Mouse (Mus musculus): ENCODE results near the gene Nudt1. TPM values are rescaled to one million over a fixed set of nuclear protein-coding genes. Genes with fewer than 3 reads are reported as not detected.
A peak's percentile ranks its signal among the peaks of the same experiment; 100 is the strongest.

The Nudt1 gene
- total RNA-seq (2021): 1 to 10 TPM; 4.9 to 8.2 TPM
- long read RNA-seq, experiment 1, partial matches to known transcripts: 0 of 6 reads
- long read RNA-seq, experiment 1, other reads (novel, unspliced or antisense): 2 of 6 reads
- long read RNA-seq, experiment 2, partial matches to known transcripts: 0 of 2 reads
- long read RNA-seq, experiment 2, other reads (novel, unspliced or antisense): 1 of 2 reads

GRCm38 (mm10) chr5:140321042-140321755, at the start of gene Nudt1, which contains the start of gene Mad1l1:
Nudt1 (plus strand) TSS chr5:140321656.
Mad1l1 (minus strand) TSS chr5:140321552.
- H3K4me3 ChIP-seq: peak within 1 kb of the TSS; percentile 96
- intact Hi-C loops (cut with DNase I): no loop called here
- peak; percentile 31; the same call in 1 of the 2 replicates for TF ChIP-seq CTCF (IDR thresholded peaks at IDR 0.05)
- H3K27ac ChIP-seq: peak within 1 kb of the TSS; percentile 94
- peak; percentile 94 for DNase-seq

- intact Hi-C loops (cut with DNase I): no loop called here
- no peak overlapping the region for H3K4me3 ChIP-seq
- no peak for DNase-seq
- TF ChIP-seq CTCF (IDR thresholded peaks at IDR 0.05): no peak
- H3K27ac ChIP-seq: no peak overlapping the region
Measured at GRCm38 (mm10) chr5:140276779-140277178, 44.7 kb upstream of the Nudt1 start.

GRCm38 (mm10) chr5:140280205-140280604, 41.3 kb upstream of the Nudt1 start:
- no peak for TF ChIP-seq CTCF (IDR thresholded peaks at IDR 0.05)
- intact Hi-C loops (cut with DNase I): no loop called here
- no peak overlapping the region for H3K27ac ChIP-seq
- no peak for DNase-seq
- no peak overlapping the region for H3K4me3 ChIP-seq

DNA sequence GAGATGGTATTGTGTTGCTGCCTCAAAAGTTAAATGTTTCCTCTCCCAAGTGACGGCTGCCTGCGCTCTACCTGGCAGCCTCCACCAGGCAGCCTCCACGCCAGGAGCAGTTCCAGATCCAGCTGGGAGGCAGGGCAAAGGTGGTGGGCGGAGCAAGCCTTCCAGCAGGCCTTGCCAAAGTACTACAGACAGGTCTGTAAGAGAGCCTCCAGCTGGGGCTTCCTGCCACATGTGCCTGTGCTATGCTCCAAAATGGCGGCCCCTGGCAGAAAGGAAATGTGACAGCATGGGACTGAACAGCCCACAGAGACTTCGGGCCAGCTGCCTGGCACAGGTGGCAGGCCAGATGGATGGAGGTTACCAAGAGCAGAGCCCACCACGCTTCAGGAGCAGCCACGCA, 39.1 kb upstream of the Nudt1 start:
- no peak for TF ChIP-seq CTCF (IDR thresholded peaks at IDR 0.05)
- H3K4me3 ChIP-seq: no peak overlapping the region
- intact Hi-C loops (cut with DNase I): no loop called here
- DNase-seq: peak; percentile 42
- no peak overlapping the region for H3K27ac ChIP-seq

- Histone ChIP-seq H3K4me3 (no peak overlapping the region), H3K27ac (no peak overlapping the region)
- no peak for TF ChIP-seq CTCF (IDR thresholded peaks at IDR 0.05)
- no peak for DNase-seq
- intact Hi-C loops (cut with DNase I): no loop called here
Measured at GRCm38 (mm10) chr5:140282900-140283299, 38.6 kb upstream of the Nudt1 start.

- no peak overlapping the region for H3K27ac ChIP-seq
- TF ChIP-seq CTCF (IDR thresholded peaks at IDR 0.05): no peak
- no peak overlapping the region for H3K4me3 ChIP-seq
- no peak for DNase-seq
- intact Hi-C loops (cut with DNase I): no loop called here
Measured at GRCm38 (mm10) chr5:140284011-140284410, 37.4 kb upstream of the Nudt1 start.

DNA sequence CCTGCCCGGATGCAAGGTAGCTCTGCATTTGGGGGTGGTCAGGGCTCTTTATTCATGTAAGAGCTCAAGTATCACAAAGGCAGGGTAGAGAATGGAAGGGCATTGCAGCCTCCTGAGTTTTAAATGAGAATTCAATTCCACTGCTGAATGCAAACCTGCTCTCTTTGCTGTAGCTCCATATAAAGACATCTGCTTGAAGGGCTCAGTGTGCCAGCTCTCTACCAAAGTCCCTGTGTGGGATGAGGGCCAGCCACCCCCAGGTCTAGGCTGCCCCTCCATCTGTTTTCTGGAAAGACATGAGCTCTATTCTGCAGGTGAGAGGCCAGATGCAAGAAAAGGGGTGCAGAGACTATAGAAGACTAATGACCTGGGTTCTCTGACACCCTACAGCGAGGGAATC, 36.7 kb upstream of the Nudt1 start:
- Histone ChIP-seq H3K27ac (no peak overlapping the region), H3K4me3 (no peak overlapping the region)
- intact Hi-C loops (cut with DNase I): no loop called here
- TF ChIP-seq CTCF (IDR thresholded peaks at IDR 0.05): no peak
- DNase-seq: no peak

DNA sequence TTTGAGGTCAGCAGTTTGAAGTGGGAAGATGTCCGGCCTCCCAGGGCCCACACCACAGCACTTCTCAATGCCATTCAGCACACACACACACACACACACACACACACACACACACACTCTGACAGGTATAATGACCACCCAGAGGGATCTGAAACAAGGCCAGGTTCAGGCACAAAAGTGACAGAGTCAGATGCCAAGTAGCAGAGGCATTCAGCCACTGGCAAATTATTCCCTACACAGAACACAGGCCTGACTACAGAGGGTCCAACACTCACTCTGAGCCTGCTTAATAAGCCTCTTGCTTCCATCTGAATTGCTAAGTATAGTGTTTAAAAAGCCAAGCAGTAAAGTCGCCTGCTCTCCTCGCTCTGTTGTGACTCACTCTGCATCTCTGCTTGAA, 33.2 kb upstream of the Nudt1 start:
- intact Hi-C loops (cut with DNase I): no loop called here
- no peak for TF ChIP-seq CTCF (IDR thresholded peaks at IDR 0.05)
- Histone ChIP-seq H3K4me3 (no peak overlapping the region), H3K27ac (no peak overlapping the region)
- no peak for DNase-seq

GRCm38 (mm10) chr5:140289161-140289560, 32.3 kb upstream of the Nudt1 start:
- no peak for TF ChIP-seq CTCF (IDR thresholded peaks at IDR 0.05)
- Histone ChIP-seq H3K4me3 (no peak overlapping the region), H3K27ac (no peak overlapping the region)
- DNase-seq: no peak
- intact Hi-C loops (cut with DNase I): no loop called here

GRCm38 (mm10) chr5:140292152-140292551, 29.3 kb upstream of the Nudt1 start:
- peak; percentile 68 for DNase-seq
- peak; percentile 83 for TF ChIP-seq CTCF (IDR thresholded peaks at IDR 0.05)
- Histone ChIP-seq H3K27ac (no peak overlapping the region), H3K4me3 (no peak overlapping the region)
- intact Hi-C loops (cut with DNase I): loop anchor here (2.0 to 10.0 kb wide), 4 partner anchors 93 to 453 kb away; no protein-coding TSS in a partner anchor

DNA sequence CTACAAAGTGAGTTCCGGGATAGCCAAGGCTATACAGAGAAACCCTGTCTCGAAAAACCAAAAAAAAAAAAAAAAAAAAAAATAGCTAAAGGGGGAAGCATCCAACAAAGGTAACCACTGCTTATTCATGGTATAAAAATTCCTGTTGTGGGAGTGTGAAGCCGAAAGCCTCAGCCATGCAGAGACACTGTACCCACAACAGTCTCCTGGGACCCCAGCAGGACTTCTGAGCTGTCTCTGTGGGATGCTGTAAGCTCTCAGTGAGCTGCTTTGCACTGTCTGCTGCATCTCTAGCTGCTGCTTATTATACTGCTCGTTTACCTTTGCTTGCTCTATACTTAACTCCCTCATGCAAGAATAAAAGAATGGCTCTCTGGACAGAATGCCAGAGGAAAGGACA, 23.2 kb upstream of the Nudt1 start:
- no peak for TF ChIP-seq CTCF (IDR thresholded peaks at IDR 0.05)
- intact Hi-C loops (cut with DNase I): loop anchor here (10.0 kb wide), 1 partner anchor 253 kb away; no protein-coding TSS in a partner anchor
- DNase-seq: no peak
- Histone ChIP-seq H3K27ac (no peak overlapping the region), H3K4me3 (no peak overlapping the region)

GRCm38 (mm10) chr5:140306016-140306415, 15.4 kb upstream of the Nudt1 start:
- peak; percentile 41; the same call in 1 of the 2 replicates for TF ChIP-seq CTCF (IDR thresholded peaks at IDR 0.05)
- Histone ChIP-seq H3K4me3 (no peak overlapping the region), H3K27ac (peak overlapping the region; percentile 40; the same call in 1 of the 2 replicates)
- intact Hi-C loops (cut with DNase I): no loop called here
- DNase-seq: peak; percentile 67

DNA sequence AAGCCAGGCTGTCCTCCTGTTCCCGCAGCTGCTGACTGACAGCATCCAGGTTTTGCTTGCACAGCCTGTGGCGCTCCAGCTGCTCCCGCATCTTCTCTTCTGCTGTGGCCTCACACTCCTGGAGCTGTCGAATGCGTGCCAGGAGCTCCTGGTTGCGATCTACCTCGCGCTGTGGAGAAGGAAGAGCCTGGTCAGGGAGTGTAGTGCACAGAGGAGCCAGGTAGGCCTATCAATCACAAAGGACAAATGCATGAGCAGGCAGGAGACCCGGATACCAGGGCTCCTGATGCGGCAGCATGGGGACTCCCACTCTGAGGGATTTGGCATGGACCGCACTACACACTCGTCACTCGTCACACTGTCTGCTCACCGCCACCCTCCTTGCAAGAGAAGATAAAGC, 13.9 kb upstream of the Nudt1 start:
- intact Hi-C loops (cut with DNase I): no loop called here
- Histone ChIP-seq H3K4me3 (no peak overlapping the region), H3K27ac (no peak overlapping the region)
- DNase-seq: no peak
- no peak for TF ChIP-seq CTCF (IDR thresholded peaks at IDR 0.05)
